Mouse (Mus musculus) thymus, postnatal 10 days (tissue): ENCODE results near the gene Phpt1.

ENCODE experiments used
- DNase-seq, 2 experiments: peaks; one replicate each; pipeline ENCODE4 v3.0.0; 2021; ENCODE audit warnings: low spot score in 2 of 2

Phpt1 gene

DNA sequence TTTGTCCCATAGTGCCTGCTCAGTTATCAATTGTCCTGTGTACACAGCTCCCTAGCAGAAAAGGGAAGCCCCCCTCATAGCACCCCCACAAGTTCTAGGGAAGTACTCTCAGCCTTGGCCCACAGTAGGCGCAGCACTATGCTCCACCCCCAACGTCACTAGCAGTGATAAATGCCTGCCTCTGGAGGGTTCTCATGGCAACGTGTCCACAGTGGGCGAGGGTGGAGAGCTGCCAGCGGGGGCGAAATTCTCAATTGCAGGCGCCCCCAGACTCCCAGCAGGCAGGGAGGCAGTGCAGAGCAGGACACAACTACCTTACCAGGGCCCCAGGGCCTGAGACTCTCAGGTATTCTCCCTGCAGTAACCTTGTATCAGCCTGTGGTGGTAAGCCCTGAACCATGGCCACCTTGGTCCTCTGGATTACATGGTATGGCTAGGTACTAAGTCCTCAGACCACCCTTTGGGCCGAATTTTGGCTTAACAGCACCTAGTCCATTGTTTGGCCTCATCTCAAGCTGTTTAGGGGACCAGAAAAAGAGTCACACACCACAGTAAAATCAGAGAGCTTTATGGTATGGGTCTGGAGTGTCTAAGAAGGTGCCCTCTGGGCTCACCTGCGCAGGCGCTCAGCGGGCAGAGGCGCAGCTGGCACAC is 7.6 kb upstream of the Phpt1 start:
- DNase-seq, result no peak

DNA sequence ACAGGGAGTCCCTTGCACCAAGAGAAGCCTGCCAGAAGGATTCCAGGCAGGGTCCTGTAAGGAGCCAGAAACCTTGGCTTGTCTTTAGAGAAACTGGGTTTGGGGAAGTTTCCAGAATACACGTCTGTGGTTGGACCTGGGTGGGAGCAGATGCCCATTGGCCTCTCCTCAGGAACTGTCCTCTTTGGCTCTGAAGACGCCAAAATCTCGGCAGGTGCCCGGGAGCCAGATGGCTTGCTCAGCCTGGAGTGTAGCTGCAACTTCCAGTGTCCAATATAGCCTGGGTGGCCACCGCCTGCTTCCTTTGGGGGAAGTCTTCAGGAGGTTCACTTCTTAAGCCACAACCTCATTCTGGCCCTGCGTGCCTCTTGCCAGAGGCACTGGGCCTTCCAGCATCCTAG is 6.9 kb upstream of the Phpt1 start:
- DNase-seq, result no peak

DNA sequence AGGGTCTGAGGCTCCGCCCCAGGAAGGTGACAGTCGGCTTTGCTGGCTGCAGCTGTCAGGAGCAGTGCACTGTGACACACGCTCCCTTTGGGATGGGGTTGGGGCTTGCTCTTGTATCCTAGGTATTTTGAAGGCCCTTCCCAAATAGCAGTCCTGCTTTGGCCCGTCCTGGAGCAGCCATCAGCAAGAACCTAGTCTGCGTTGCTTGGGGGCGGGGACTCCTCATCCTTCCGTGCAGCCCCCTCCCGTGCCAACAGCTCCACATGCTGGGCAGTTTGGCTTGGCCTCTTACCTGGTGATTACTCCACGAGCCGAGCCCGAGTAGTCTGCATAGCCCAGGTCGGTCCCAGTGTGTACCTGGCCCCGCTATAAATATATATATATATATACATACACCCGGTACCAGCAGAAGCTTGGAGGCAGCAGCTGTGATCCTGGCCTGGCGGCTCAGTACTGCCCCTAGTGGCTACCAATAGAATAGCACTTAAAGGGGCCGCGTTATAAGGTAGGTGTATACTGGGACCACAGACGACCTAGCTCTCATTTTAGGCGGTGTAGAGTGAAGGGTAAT is 6.4 kb upstream of the Phpt1 start, which contains the start of gene Ajm1:
TSS of gene Ajm1 (minus strand) at position 464 of the 571 bp plus-strand sequence.
- DNase-seq, result peak; percentile 52 to 78

DNA sequence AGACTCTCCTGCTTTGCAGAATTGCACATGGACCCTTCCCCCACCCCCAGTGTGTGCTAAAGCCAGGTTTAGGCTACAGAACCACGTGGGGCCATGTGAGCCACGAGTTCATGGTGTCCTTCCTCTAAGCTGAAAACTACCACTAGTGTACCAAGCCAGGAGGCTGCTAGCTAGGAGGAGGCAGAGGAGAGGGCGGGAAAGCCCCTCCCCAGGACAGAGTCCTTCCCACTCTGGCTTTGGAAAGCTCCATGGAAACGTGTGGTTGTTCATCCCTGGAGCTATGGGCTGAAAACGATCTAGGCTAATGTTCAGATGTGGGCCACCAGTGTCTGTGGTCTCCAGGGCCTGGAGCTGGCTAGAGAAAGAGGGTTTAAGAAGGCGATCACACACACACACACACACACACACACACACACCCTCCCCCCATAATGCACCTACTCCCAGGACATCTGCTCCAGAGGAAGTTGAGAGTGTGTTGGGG is 5.6 kb upstream of the Phpt1 start:
- DNase-seq, result no peak

DNA sequence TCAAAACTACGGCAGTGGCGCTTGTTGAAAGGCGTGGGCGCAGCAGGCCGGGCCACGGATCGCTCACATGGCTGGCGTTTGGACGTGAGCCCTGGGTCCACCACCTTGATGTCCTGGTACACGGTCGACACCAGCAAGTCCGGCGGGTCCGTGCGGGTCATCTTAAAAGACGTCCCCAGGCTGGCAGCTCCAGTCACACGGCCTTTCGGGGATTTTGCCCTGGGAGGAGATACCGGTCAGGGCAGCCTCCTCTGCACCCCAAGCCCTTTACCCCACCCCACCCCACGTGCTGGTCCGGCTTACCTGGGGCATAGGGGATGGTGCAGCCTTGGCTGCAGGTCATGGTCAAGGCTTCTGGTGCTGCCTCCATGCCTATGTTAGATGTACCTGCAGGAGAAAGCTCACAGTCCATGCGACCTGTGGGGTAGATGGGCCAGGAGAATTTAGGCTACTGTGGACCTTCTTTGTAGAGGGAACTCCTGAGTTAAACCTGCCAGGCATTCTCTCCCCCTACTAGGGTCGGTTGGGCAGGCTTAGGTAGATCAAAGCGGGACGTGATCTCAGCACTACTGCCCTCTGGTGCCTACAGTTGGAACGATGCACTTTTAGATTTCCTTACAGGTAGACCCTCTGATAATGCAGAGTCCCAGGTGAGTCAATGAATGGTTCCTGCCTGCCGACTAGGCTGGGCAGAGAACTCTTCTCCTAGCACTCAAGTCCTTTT is 4.9 kb upstream of the Phpt1 start:
- DNase-seq, result peak; percentile 58 to 74

DNA sequence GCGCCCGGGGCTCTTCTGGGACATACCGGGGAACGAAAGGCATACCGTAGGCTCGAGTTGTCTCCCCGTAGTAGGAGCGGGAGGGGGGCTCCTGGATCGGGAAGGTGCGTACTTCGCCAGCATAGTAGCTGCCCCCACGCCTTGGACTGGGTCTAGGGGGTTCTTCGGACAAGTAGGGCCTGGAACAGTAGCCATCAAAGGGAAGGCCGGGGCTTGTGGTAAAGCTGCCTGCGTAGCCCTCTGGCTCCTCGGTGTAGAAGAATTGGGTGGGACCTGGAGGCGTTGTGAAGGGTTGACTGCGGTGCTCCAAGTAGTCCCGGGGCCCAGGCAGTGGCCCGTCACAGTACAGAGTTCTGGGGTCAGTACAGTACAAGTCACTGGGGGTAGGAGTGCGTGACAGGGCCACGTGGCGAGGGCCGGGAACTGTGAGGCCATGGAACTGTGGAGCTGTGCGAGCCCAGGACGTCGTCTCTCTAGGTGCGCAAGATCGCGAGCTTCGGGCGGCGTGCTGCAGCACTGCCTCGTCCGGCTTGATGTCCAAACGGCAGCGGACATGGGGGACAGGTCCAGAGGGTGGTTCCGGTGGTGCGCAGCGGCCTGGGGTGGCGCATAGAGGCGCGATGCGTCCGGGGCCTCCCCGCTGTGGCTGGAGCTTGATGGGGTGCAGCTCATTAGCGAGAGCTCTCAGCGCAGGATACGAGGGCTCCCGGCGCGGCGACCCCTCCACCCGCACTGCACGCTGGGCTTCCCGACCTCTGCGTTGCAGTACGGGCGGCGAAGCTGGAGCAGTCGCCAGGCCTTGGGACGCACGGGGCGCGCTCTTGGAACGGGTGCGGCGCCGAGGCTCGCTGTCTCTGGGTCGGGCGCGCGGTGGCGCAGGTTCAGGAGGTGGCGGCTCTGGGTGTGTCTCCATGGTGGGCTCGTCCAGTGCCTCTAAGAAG is 4.0 kb upstream of the Phpt1 start:
- no peak for DNase-seq

DNA sequence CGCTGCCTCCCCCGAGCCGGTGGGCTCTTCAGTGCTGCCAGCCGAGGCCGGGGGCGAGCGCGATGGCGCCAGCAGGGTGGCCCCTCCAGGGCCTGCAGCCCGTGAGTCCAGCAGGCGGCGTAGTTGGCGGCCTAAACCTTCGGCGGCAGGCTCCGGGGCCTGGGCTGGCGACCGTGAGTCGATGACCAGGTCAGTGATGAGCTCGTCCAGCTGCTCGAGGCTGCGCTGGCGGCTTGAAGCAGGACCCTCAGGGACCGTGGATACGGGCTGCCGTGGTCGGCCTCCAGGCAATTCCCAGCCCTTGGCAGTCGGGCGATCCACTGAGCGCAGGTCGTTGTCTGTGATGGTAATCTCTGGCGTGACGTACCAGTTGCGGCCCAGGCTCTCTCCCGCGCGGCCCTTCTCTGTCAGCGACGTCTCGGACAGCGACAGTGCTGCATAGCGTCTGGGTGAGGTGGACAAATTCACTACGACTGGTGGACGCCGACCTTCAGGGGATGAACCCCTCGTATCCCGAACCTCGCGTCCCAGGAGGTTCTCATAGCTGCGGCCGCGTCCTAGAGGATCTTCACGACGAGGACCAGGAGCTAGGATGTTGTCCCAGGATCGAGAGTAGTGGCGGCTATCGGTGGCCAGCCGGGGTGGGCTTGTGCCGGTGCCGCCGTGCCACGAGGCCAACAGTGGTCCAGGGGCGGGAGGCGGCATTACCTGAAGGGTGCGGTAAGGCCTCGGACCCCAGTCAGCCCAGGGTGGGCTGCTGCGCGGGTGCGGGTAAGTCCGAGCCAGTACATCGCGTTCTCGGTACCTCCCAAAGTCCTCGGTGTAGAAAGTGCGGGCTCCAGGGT is 3.1 kb upstream of the Phpt1 start:
- DNase-seq, result no peak

DNA sequence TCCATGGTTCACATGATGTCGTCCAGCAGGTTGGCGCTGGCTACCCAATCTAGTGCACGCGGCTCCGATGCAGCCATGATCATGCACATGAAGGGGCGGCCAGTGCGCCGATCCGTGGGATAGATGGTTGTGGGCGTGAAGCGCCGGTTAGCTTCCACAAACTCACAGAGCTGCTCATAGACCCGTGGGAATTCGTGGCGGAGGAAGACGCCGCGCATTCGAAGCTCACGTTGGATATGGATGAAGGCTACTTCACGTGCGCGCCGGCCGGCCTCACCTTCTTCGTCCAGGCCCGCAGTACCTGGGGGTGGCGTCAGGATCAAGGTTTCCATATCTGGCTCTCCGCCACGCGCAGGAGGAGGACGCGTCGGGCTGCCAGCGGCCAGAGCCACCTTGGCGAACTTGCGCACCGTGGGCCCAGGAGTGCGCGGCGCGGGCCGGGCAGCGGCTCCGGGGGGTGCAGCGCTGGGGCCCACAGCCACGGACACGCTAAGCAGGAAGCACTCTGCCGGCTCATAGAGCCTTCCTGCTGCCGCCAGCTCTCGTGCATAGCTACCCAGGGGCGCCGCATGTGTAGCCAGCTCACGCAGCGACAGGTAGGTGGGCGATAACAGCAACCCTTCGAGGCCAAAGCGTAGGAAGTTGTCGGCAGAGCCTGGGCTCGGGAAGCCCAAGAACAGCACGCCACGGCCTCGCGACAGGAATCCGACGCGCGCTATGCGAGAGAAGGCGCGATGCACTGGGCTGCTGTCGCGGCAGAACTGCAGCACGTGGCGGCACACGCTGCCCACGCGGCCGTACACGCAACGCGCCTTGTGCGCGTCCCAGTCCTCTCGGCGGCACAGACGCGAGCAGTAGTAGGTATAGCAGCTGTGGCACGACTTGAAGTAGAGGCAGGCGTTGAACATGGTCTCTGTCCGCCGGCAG is 2.2 kb upstream of the Phpt1 start:
- no peak for DNase-seq

DNA sequence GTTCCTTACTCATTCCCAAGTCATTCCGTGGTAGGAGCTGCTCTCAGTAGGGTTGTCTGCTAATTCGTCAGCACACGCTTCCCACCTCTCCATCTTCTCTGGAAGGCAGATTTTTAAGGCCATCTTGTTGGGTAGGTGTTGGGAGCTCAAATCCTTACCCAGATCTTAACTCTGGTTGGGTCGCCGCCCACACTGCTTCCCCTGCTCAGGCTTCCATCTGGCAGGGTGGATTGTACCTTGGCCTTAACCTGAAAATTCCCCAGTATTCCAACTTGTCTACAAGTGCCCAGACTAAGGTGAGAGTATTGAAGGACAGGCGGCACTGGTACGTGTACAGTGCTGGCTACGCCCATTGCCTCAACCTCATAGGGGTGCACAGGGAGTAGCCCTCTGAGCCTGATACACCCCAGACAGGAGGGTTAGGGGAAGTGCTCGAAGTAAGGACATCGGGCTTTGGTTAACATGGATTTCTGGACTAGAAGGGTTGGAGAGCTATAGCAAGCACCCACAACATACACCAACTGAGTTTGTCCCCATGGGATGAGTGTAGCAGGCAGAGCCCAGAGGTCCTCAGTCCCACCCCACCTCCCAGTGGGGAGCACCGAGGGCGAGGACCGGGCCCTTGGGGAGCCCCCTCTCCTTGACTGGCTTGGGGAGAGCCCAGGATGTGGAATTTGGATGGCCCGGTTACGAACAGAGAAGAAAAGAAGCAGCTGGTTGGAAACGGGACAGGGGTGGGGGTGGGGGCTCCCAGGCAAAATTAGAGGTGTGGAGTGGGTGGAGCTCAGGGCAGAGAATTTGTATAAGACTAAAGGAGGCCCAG is 1.2 kb upstream of the Phpt1 start:
- DNase-seq, result no peak

DNA sequence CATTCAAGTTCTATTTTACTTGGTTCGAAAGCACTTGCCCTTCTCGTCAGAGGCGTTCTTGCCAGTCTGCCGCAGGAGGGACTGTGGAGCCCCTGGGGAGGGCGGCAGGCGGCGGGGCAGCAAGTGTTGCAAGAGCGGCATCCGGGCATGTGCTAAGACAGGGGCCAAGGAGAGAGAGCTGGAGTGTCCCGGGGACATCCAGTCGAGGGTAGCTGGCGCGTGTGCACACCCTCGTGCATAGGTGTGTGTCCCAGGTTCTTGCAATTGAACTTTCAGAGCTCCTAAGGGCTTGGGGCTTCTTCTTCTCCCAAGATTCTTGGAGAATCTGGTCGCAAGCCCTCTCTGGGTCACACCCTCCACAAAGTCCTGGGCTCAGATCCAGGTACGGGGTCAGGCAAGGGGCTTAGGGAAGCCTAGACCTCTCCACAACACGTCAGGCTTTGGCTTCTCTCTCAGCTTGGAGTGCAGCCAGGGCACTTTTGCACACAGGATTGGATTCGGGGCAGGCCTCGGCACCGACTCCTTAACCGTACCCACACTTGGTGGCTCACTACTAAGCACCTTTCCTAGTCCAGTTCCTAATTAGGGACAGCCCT is 506 bp upstream of the Phpt1 start:
- peak; percentile 57 to 63 for DNase-seq

DNA sequence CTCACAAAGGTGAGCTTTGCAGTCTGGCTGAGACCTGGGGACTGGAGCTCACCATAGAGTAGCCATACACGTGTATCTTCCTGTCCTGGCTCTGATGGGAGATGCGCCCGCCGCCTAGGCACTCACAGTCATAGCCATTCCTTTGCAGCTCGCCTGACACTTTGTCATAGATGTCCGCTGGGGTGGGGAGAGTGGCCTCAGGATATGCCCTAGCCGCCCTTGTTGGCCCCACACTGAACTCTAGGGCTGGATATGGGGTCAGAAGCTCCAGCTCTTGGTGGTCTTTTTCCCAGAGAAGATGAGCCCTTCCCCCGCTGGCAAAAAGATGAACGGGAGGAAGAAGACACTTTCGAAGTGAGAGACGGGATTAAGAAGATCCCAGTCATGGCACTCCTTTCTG is 888 bp downstream of the Phpt1 start:
- DNase-seq, result peak in 1 of 2 experiments; percentile 32

DNA sequence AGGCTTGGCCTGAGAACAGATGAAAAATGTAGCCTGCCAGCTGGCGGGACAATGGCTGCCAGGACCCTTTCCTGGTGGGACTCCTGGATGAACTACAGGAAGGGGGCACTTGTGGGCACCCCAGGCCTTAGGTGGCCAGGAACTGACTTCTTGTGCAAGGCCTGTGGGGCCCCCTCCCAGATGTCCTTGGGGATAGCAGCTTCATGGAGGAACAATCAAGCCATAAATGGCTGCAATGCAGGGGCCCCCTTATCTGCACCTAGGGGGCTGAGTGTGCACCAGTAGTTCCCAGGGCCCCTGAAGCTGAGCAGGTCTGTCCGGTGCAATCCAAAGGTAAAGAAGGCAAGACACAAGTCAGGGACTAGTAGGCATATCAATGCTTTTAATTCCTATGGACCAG is 2.0 kb downstream of the Phpt1 start:
- DNase-seq, result no peak

DNA sequence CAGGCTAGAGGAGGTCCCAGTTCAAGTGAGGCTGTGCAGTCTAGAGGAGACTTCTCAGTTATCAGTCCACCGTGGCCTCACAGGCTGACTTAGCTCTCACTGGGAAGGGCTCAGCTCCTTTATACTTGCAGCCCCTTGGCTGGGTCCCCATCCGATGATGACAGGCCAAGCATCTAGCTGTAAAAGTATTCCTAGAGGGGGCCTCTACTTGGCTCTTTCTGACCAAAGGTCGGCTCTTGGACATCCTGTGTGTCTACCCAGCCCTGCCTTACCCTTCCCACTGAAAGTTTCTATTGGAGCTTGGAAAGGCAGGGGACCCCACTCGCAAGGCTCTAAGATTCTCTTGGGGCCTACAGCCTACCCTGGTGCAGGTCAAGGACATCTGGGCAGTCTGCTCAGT is 3.8 kb downstream of the Phpt1 start:
- no peak for DNase-seq

DNA sequence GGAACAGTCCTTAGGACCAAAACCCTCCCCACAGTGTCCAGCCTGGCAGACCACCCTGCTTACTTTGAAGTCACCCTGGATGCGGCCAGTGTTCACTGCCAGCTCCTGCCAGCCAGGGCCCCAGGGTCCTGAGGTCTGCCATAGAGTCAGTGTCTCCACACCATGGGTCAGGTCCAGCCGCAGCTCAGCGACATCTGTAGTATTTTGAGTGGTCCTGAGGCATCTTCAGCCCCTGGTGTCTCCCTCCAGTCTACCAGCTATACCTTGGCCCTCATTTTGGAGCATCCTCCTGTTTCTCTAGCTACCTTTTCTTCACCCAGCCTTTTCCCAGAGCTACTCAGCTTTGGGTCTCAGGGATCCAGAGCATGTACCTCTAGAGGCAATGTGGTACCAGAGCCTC is 5.7 kb downstream of the Phpt1 start:
- no peak for DNase-seq

DNA sequence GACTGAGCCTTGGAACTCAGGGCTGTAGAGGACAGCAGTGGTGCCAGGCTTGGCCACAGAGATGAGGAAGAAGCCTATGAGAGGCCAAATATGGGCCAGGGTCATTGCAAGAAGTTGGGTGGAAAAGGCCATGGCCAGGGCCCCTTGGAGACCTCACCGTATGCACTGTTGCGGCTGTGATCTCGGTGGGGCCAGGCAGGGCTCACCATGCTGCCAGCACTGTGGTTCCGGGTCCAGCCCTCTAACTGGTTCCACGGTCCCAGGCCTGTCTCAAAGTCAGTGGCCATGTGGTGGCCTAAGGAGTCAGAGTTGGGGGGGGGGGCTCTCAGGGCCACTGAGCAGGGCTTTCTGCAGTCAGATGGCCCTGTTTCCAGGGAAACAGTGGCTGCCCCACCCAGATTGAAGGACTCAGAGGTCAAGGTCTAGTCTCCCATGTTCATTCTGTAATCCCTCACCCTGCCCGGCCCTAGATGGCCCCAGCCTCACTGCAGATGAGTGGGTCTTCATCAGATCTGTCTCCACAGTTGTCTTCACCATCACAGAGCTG is 6.5 kb downstream of the Phpt1 start:
- no peak for DNase-seq

DNA sequence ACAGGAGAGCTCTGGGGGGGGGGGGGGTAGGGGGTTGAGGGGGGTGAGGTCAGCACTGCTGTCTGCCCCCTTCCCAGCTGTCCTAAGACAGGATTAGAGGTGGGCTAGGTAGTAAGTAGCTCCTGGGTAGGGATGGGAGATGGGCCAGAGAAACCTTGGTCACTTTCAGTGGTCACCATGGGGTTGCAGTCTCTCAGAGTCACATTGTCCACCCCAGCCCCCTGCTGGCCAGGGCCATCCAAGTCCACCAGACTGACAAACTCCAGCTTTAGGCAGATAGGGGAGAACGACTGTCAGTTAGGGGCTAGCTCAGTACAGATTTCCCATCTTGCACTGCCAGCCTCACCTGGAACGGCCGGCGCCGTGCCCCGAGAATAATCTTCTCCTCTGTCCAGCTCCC is 8.5 kb downstream of the Phpt1 start:
- no peak for DNase-seq

DNA sequence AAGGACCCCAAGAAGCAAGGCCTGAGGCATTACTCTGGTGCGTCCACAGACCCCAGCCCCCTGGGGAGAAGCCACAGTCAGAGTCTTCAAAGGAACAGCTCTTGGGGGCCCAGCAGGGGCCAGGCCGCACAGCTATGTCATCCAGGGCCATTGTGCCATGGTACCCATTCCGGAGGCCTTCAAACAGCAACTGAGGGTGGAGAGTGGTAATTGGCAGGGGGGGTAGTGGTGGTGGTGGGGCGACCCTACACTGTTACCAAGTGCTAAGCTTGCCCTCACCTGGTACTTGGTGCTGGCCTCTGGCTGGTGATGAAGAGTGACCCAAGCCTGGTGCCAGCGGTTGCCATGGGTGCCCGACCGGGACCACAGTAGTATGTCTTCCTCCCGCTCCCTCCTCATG is 9.3 kb downstream of the Phpt1 start:
- no peak for DNase-seq

DNA sequence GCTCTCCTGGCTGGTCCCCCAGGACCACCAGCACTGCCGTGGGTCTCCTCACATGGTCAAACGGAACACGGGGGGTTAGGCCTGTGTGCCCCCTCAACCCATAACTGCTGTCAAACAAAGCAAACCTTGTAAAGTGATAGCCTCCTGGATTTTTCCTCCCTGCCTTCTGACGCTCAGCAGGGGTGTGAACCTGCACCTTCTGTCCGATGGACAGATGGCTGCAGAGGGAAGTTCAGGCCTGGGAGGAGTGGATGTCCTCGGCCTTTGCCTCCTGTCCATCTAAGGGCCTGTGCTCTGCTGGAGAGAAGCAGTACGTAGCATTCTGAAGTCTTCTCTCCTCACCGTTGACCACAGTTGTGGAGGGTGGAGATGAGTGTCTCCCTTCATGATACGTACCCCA is 13.1 kb downstream of the Phpt1 start:
- no peak for DNase-seq
